Mouse (Mus musculus): ENCODE measurements around the gene Olfr736. TPM values are rescaled to one million over a fixed set of nuclear protein-coding genes. Genes with fewer than 3 reads are reported as not detected.

Gene Olfr736
- polyA plus RNA-seq (2012; rRNA removed): not detected in 2 replicates

GRCm38 (mm10) chr14:50380863-50381262 lies at the start of gene Olfr736:
Gene Olfr736 (plus strand): TSS chr14:50381163.
- DNase-seq (ENCODE audit: extremely low spot score in 1 of 2, low spot score in 1 of 2): no peak

GRCm38 (mm10) chr14:50348796-50349195 lies 32.2 kb upstream of the Olfr736 start, which contains the start of gene Olfr735:
Gene Olfr735 (minus strand): TSS chr14:50348872.
- no peak for DNase-seq (ENCODE audit: extremely low spot score in 1 of 2, low spot score in 1 of 2)

GRCm38 (mm10) chr14:50352438-50352837 lies 28.5 kb upstream of the Olfr736 start:
- peak in 1 of 2 experiments; percentile 2 for DNase-seq (ENCODE audit: extremely low spot score in 1 of 2, low spot score in 1 of 2)

- no peak for DNase-seq (ENCODE audit: extremely low spot score in 1 of 2, low spot score in 1 of 2)
These were observed 24.2 kb upstream of the Olfr736 start for GRCm38 (mm10) chr14:50356725-50357124.

GRCm38 (mm10) chr14:50357593-50357992 lies 23.4 kb upstream of the Olfr736 start, which contains the start of gene Tlr11:
Gene Tlr11 (plus strand): TSS chr14:50357914.
- no peak for DNase-seq (ENCODE audit: extremely low spot score in 1 of 2, low spot score in 1 of 2)

GRCm38 (mm10) chr14:50360480-50360879 lies 20.5 kb upstream of the Olfr736 start:
- DNase-seq (ENCODE audit: extremely low spot score in 1 of 2, low spot score in 1 of 2): no peak

GRCm38 (mm10) chr14:50363561-50363960 lies 17.4 kb upstream of the Olfr736 start:
- no peak for DNase-seq (ENCODE audit: extremely low spot score in 1 of 2, low spot score in 1 of 2)

GRCm38 (mm10) chr14:50407268-50407667 lies 26.3 kb downstream of the Olfr736 start, which contains the start of gene Olfr738:
Gene Olfr738 (plus strand): TSS chr14:50407568.
- no peak for DNase-seq (ENCODE audit: extremely low spot score in 1 of 2, low spot score in 1 of 2)

- no peak for DNase-seq (ENCODE audit: extremely low spot score in 1 of 2, low spot score in 1 of 2)
These were observed 37.4 kb downstream of the Olfr736 start, which contains the start of gene Olfr739 for GRCm38 (mm10) chr14:50418326-50418725. Gene Olfr739 (plus strand): TSS chr14:50418626.

Other genes with a start within 250 kb of the Olfr736 start
- gene Olfr728, start 238.5 kb upstream of the Olfr736 start, polyA plus RNA-seq (2012; rRNA removed): not detected in 2 replicates
- gene Olfr729, start 228.3 kb upstream of the Olfr736 start, polyA plus RNA-seq (2012; rRNA removed): not detected in 2 replicates
- gene Olfr730, start 193.0 kb upstream of the Olfr736 start, polyA plus RNA-seq (2012; rRNA removed): 0.02 TPM in 1 of 2 replicates, not detected in the other
- gene Olfr731, start 139.3 kb upstream of the Olfr736 start, polyA plus RNA-seq (2012; rRNA removed): not detected in 2 replicates
- not detected in 2 replicates for gene Olfr732, start 97.0 kb upstream of the Olfr736 start, polyA plus RNA-seq (2012; rRNA removed)
- gene Olfr733, start 79.6 kb upstream of the Olfr736 start, polyA plus RNA-seq (2012; rRNA removed): not detected in 2 replicates
- gene Olfr734, start 54.4 kb upstream of the Olfr736 start, polyA plus RNA-seq (2012; rRNA removed): not detected in 2 replicates
- gene Olfr735, start 32.3 kb upstream of the Olfr736 start, polyA plus RNA-seq (2012; rRNA removed): not detected in 2 replicates
- gene Tlr11, start 23.2 kb upstream of the Olfr736 start, polyA plus RNA-seq (2012; rRNA removed): not detected in 2 replicates
- gene Olfr738, start 26.4 kb downstream of the Olfr736 start, polyA plus RNA-seq (2012; rRNA removed): not detected in 2 replicates
- not detected in 2 replicates for gene Olfr739, start 37.5 kb downstream of the Olfr736 start, polyA plus RNA-seq (2012; rRNA removed)
- 0.08 TPM in 1 of 2 replicates, not detected in the other for gene Olfr740, start 64.4 kb downstream of the Olfr736 start, polyA plus RNA-seq (2012; rRNA removed)
- not detected in 2 replicates for gene Olfr741, start 91.6 kb downstream of the Olfr736 start, polyA plus RNA-seq (2012; rRNA removed)
- not detected in 2 replicates for gene Olfr742, start 122.4 kb downstream of the Olfr736 start, polyA plus RNA-seq (2012; rRNA removed)
- gene Olfr743, start 140.7 kb downstream of the Olfr736 start, polyA plus RNA-seq (2012; rRNA removed): not detected in 2 replicates
- not detected in 2 replicates for gene Olfr744, start 233.7 kb downstream of the Olfr736 start, polyA plus RNA-seq (2012; rRNA removed)

Measured in frontal cortex, adult 2 months (tissue).